Mouse (Mus musculus) embryonic facial prominence, embryonic 13.5 days (tissue): ENCODE results near the gene Shisa3. TPM values are rescaled to one million over a fixed set of nuclear protein-coding genes. Genes with fewer than 3 reads are reported as not detected.
A peak's percentile ranks its signal among the peaks of the same experiment; 100 is the strongest.

Experiments used
- ATAC-seq: fragments of 200-750 bp; cut with Nextera tagmentation; 2 replicates; pipeline ENCODE4 v1.8.0; 2017; ENCODE audit warnings: low read depth; ENCODE audit not compliant: insufficient number of reproducible peaks, insufficient read depth, low FRiP score, low TSS enrichment
- H3K27ac ChIP-seq: fragments of 300-500 bp; sonication (generic); 2 replicates; pipeline ENCODE4 v1.5.1; 2015; ENCODE audit warnings: moderate library complexity, mild to moderate bottlenecking, inconsistent platforms
- H3K27me3 ChIP-seq: fragments of 300-500 bp; sonication (generic); 2 replicates; pipeline ENCODE4 v1.6.1; 2015; ENCODE audit warnings: mild to moderate bottlenecking, inconsistent platforms
- H3K36me3 ChIP-seq: fragments of 300-500 bp; sonication (generic); 2 replicates; pipeline ENCODE4 v1.6.1; 2015; ENCODE audit warnings: mild to moderate bottlenecking, inconsistent platforms
- H3K4me1 ChIP-seq: fragments of 300-500 bp; sonication (generic); 2 replicates; pipeline ENCODE4 v1.6.1; 2015; ENCODE audit warnings: inconsistent platforms
- H3K4me2 ChIP-seq: fragments of 300-500 bp; sonication (generic); 2 replicates; pipeline ENCODE4 v1.6.1; 2015; ENCODE audit warnings: moderate library complexity, mild to moderate bottlenecking, inconsistent platforms
- H3K4me3 ChIP-seq: fragments of 300-500 bp; sonication (generic); 2 replicates; pipeline ENCODE4 v1.5.1; 2015; ENCODE audit warnings: mild to moderate bottlenecking, inconsistent platforms
- H3K9ac ChIP-seq: fragments of 300-500 bp; sonication (generic); 2 replicates; pipeline ENCODE4 v1.6.1; 2015; ENCODE audit warnings: mild to moderate bottlenecking, inconsistent platforms
- H3K9me3 ChIP-seq: fragments of 300-500 bp; sonication (generic); 2 replicates; pipeline ENCODE4 v1.6.1; 2016; ENCODE audit warnings: inconsistent platforms
- WGBS: fragments of 180-500 bp; shearing (Covaris S2); methylation state at CpG from one replicate; pipeline ENCODE4 v1.1.7; 2015; ENCODE audit warnings: mixed read lengths; 5-methylcytosine and 5-hydroxymethylcytosine counted together
- polyA plus RNA-seq: library from polyadenylated mRNA; unstranded; fragments of >200 nt; fragmentation: Nextera tagmentation; extraction: Ambion mirVana; gene quantifications from 2 replicates; pipeline ENCODE4 v1.2.1, GENCODE M21; 2015

Gene Shisa3
- polyA plus RNA-seq, 1 experiment from 2014 or later, result 1.9 TPM

DNA sequence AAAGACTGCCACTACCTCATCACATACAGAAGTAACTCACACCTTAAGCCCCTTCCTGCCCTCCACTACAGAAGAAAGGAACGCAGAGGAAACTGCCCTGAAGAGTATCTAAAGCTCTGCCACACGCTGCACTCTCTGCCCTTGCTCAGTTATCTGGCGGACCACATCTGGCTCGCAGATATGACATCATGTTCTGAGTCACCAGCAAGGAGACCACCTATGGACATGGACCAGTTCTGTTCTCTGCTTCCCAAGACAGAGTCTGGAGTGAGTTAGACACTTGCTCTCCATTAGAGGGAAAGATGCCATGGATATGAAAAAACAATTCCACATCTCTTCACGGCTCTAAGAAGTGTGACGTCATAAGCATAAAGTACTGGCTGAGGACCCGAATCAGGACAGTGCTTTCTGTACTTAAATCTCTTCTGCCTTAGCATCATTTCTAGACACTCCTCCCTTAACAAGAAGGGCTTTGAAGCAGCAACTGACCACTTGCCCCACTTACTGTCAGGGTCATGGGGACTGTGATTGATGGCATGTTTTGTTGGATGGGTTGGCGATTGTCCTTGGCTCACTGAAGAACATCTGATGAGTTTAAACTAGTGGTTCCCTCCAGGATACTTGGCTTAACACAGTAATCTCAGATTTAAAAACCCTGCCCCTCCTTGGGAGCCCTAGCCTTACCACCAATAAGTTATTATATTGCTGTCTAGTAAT is 33.1 kb downstream of the Shisa3 start:
- no peak overlapping the region for H3K9ac ChIP-seq
- no peak overlapping the region for H3K4me3 ChIP-seq
- no peak overlapping the region for H3K27ac ChIP-seq
- peaks cover 42% of the 10 kb centered on the region for H3K4me1 ChIP-seq
- no peak for ATAC-seq
- H3K36me3 ChIP-seq, result no peaks in the 10 kb centered on the region
- H3K4me2 ChIP-seq, result no peak overlapping the region
- peaks cover 40% of the 10 kb centered on the region for H3K27me3 ChIP-seq
- H3K9me3 ChIP-seq, result no peaks in the 10 kb centered on the region
- 53% methylated on average over 8 of the region's 8 CpGs for WGBS

- Histone ChIP-seq H3K9me3 (no peaks in the 10 kb centered on the region), H3K9ac (no peak overlapping the region), H3K4me2 (no peak overlapping the region), H3K27ac (no peak overlapping the region), H3K36me3 (no peaks in the 10 kb centered on the region), H3K4me1 (peaks cover 48% of the 10 kb centered on the region), H3K27me3 (peaks cover 41% of the 10 kb centered on the region), H3K4me3 (no peak overlapping the region)
- 29% methylated on average over 8 of the region's 8 CpGs for WGBS
- no peak for ATAC-seq
Observed at GRCm38 (mm10) chr5:67641406-67642120, 33.9 kb downstream of the Shisa3 start.

- peaks cover 44% of the 10 kb centered on the region for H3K4me1 ChIP-seq
- H3K27ac ChIP-seq, result no peak overlapping the region
- H3K4me3 ChIP-seq, result no peak overlapping the region
- no peak overlapping the region for H3K4me2 ChIP-seq
- no peaks in the 10 kb centered on the region for H3K36me3 ChIP-seq
- H3K9ac ChIP-seq, result no peak overlapping the region
- no peak for ATAC-seq
- 85% methylated on average over 5 of the region's 5 CpGs for WGBS
- H3K9me3 ChIP-seq, result no peaks in the 10 kb centered on the region
- peaks cover 48% of the 10 kb centered on the region for H3K27me3 ChIP-seq
Observed at GRCm38 (mm10) chr5:67643537-67644255, 36.0 kb downstream of the Shisa3 start.

DNA sequence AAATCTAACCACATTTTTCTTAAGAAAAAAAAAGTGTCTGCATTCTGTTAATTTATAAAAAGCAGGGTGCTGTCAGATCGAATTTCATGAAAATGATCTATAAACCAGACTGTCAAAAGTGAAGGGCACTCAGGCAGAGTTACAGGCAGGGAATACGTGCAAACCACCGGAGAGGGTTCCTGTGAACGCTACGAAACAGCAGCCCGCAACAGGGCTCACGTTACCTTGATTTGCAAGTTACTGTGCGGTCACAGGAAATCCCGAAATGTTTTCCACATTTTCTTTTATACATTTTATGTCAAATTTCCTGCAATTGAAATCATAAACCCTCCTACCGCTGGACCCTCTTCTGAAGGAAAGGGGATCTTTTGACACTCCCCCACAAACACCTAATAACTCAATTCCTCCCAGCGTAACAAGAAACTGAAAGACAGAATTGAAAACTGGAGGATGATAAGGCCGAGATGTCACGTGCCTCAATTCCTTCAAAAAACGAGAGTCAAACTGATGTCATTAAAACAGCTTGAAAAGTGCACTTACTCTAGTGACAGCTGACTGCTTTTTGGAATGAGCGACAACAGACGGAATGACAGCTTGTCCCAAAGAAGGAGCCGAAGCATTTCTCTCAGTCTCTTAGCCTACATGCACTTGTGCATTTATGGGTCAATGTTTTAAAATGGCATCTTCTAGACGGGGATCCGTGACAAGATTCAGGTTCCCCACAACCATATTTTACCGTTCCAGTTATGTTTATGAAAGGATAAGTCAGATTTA is 39.3 kb downstream of the Shisa3 start:
- H3K4me1 ChIP-seq, result peaks cover 21% of the 10 kb centered on the region
- no peak overlapping the region for H3K9ac ChIP-seq
- H3K4me2 ChIP-seq, result peak overlapping the region; percentile 42
- H3K36me3 ChIP-seq, result no peaks in the 10 kb centered on the region
- H3K9me3 ChIP-seq, result no peaks in the 10 kb centered on the region
- H3K4me3 ChIP-seq, result no peak overlapping the region
- H3K27ac ChIP-seq, result no peak overlapping the region
- no peak for ATAC-seq
- 34% methylated on average over 20 of the region's 20 CpGs for WGBS
- H3K27me3 ChIP-seq, result peaks cover 52% of the 10 kb centered on the region

DNA sequence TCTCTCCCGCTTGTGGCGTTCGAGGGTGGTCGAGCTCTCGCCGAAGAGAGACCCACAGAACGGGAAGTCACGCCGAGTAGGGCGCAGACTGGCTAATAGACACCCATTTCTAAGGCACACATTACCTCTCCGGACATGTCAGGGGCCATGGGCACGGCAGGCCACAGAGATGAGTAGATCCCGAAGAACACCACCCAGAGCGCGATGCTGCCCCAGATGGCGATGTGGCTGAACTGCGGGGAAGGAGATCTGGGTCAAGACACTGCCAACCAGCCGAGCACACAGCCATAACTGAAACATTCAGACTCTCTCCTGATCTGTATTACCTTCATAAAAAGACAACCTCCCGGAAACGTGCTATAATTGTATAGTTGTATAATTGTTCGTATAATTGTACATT is 39.9 kb downstream of the Shisa3 start:
- ATAC-seq, result no peak
- Histone ChIP-seq H3K27ac (no peak overlapping the region), H3K27me3 (peaks cover 52% of the 10 kb centered on the region), H3K4me2 (no peak overlapping the region), H3K4me3 (no peak overlapping the region), H3K9ac (no peak overlapping the region), H3K9me3 (no peaks in the 10 kb centered on the region), H3K4me1 (peaks cover 17% of the 10 kb centered on the region), H3K36me3 (no peaks in the 10 kb centered on the region)
- 75% methylated on average over 21 of the region's 21 CpGs for WGBS

GRCm38 (mm10) chr5:67649156-67649555 is 41.5 kb downstream of the Shisa3 start:
- no peak overlapping the region for H3K4me2 ChIP-seq
- ATAC-seq, result no peak

GRCm38 (mm10) chr5:67650021-67650420 is 42.3 kb downstream of the Shisa3 start:
- WGBS, result 90% methylated on average over 5 of the region's 5 CpGs
- Histone ChIP-seq H3K9ac (no peak overlapping the region), H3K4me1 (peaks cover 17% of the 10 kb centered on the region), H3K36me3 (no peaks in the 10 kb centered on the region), H3K4me3 (no peak overlapping the region), H3K27me3 (peaks cover 33% of the 10 kb centered on the region), H3K9me3 (no peaks in the 10 kb centered on the region), H3K4me2 (no peak overlapping the region), H3K27ac (no peak overlapping the region)
- ATAC-seq, result no peak

More at GRCm38 (mm10) chr5:67649156-67649555, 41.5 kb downstream of the Shisa3 start:
- no peak overlapping the region for H3K27ac ChIP-seq
- H3K9me3 ChIP-seq, result no peaks in the 10 kb centered on the region
- H3K36me3 ChIP-seq, result no peaks in the 10 kb centered on the region
- no peak overlapping the region for H3K4me3 ChIP-seq
- WGBS, result 82% methylated on average over 4 of the region's 4 CpGs
- peaks cover 40% of the 10 kb centered on the region for H3K27me3 ChIP-seq
- H3K9ac ChIP-seq, result no peak overlapping the region
- H3K4me1 ChIP-seq, result peaks cover 17% of the 10 kb centered on the region

- H3K4me3 ChIP-seq, result no peak overlapping the region
- no peak overlapping the region for H3K9ac ChIP-seq
- no peaks in the 10 kb centered on the region for H3K36me3 ChIP-seq
- no peak overlapping the region for H3K4me2 ChIP-seq
- no peak for ATAC-seq
- H3K27me3 ChIP-seq, result peaks cover 28% of the 10 kb centered on the region
- H3K27ac ChIP-seq, result no peak overlapping the region
- H3K4me1 ChIP-seq, result peaks cover under 1% of the 10 kb centered on the region
- WGBS, result 68% methylated on average over 4 of the region's 4 CpGs
- H3K9me3 ChIP-seq, result no peaks in the 10 kb centered on the region
Observed at GRCm38 (mm10) chr5:67652468-67652867, 44.8 kb downstream of the Shisa3 start.

DNA sequence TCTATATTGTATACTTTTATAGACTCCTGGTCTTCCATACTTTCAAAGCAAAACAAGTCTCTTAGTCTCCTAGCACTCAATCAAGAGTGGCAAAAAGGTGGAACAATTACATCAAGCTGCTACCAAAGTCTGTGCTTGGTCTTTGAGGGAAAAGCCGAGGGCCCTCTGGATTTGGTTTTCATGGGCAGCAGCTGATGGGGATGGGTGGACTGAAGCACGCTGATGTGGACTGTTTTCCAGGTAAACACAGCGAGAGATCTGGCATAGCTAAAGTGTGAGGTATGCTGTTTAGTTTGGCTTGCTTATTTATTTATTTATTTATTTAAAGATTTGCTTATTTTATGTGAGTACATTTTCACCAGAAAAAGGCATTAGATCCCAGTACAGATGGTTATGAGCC is 45.9 kb downstream of the Shisa3 start:
- H3K27ac ChIP-seq, result no peak overlapping the region
- H3K27me3 ChIP-seq, result peaks cover 21% of the 10 kb centered on the region
- H3K9me3 ChIP-seq, result no peaks in the 10 kb centered on the region
- ATAC-seq, result no peak
- H3K4me3 ChIP-seq, result no peak overlapping the region
- no peak overlapping the region for H3K9ac ChIP-seq
- WGBS, result 87% methylated on average over 3 of the region's 3 CpGs
- no peaks in the 10 kb centered on the region for H3K4me1 ChIP-seq
- H3K36me3 ChIP-seq, result no peaks in the 10 kb centered on the region
- H3K4me2 ChIP-seq, result no peak overlapping the region

- H3K4me2 ChIP-seq, result no peak overlapping the region
- H3K4me1 ChIP-seq, result no peaks in the 10 kb centered on the region
- ATAC-seq, result no peak
- WGBS, result 82% methylated on average over 5 of the region's 5 CpGs
- no peak overlapping the region for H3K27ac ChIP-seq
- no peaks in the 10 kb centered on the region for H3K36me3 ChIP-seq
- H3K9ac ChIP-seq, result no peak overlapping the region
- H3K4me3 ChIP-seq, result no peak overlapping the region
- no peaks in the 10 kb centered on the region for H3K9me3 ChIP-seq
- H3K27me3 ChIP-seq, result peaks cover 11% of the 10 kb centered on the region
Observed at GRCm38 (mm10) chr5:67654572-67654971, 46.9 kb downstream of the Shisa3 start.
